Mouse (Mus musculus) kidney, embryonic 14.5 days (tissue): ENCODE data around the gene Disp2. TPM values are rescaled to one million over a fixed set of nuclear protein-coding genes. Genes with fewer than 3 reads are reported as not detected.

ENCODE experiments used
- ATAC-seq: fragments of 200-750 bp; cut with Nextera tagmentation; 2 replicates; pipeline ENCODE4 v1.8.0; 2017; ENCODE audit warnings: moderate number of reproducible peaks, mild to moderate bottlenecking, moderate TSS enrichment, moderate library complexity; ENCODE audit not compliant: low FRiP score, low TSS enrichment
- H3K27ac ChIP-seq: fragments of 300-500 bp; sonication (generic); 2 replicates; pipeline ENCODE4 v1.5.1; 2014; ENCODE audit warnings: low read depth, mild to moderate bottlenecking, low read length, moderate library complexity, mixed read lengths
- H3K27me3 ChIP-seq: fragments of 300-500 bp; sonication (generic); 2 replicates; pipeline ENCODE4 v1.6.1; 2014; ENCODE audit warnings: mild to moderate bottlenecking, low read length; ENCODE audit not compliant: control insufficient read depth, insufficient read depth
- H3K36me3 ChIP-seq: fragments of 300-500 bp; sonication (generic); 2 replicates; pipeline ENCODE4 v1.6.1; 2014; ENCODE audit warnings: low read length, mixed read lengths; ENCODE audit not compliant: control insufficient read depth, insufficient read depth
- H3K4me1 ChIP-seq: fragments of 300-500 bp; sonication (generic); 2 replicates; pipeline ENCODE4 v1.6.1; 2014; ENCODE audit warnings: low read length, mixed read lengths; ENCODE audit not compliant: control insufficient read depth, insufficient read depth
- H3K4me2 ChIP-seq: fragments of 300-500 bp; sonication (generic); replicated peaks from 2 replicates; pipeline ENCODE4 v1.6.1; 2014; ENCODE audit warnings: low read depth, mild to moderate bottlenecking, low read length
- H3K4me3 ChIP-seq: fragments of 300-500 bp; sonication (generic); 2 replicates; pipeline ENCODE4 v1.5.1; 2014; ENCODE audit warnings: mild to moderate bottlenecking, low read length
- H3K9ac ChIP-seq: fragments of 300-500 bp; sonication (generic); 2 replicates; pipeline ENCODE4 v1.6.1; 2014; ENCODE audit warnings: low read depth, mild to moderate bottlenecking, low read length, moderate library complexity
- H3K9me3 ChIP-seq: fragments of 300-500 bp; sonication (generic); 2 replicates; pipeline ENCODE4 v1.6.1; 2016; ENCODE audit warnings: low read length; ENCODE audit not compliant: control insufficient read depth
- WGBS: fragments of 180-500 bp; shearing (Covaris S2); extraction: QIAGEN DNeasy Blood & Tissue Kit; methylation state at CpG from one replicate; pipeline ENCODE4 v1.1.7; 2014; 5-methylcytosine and 5-hydroxymethylcytosine counted together
- polyA plus RNA-seq: library from polyadenylated mRNA; unstranded; fragments of >200 nt; fragmentation: Nextera tagmentation; extraction: Ambion mirVana; gene quantifications from 2 replicates; pipeline ENCODE4 v1.2.1, GENCODE M21; 2014

The Disp2 gene
- polyA plus RNA-seq, 1 experiment from 2014 or later = 0.05 TPM

DNA sequence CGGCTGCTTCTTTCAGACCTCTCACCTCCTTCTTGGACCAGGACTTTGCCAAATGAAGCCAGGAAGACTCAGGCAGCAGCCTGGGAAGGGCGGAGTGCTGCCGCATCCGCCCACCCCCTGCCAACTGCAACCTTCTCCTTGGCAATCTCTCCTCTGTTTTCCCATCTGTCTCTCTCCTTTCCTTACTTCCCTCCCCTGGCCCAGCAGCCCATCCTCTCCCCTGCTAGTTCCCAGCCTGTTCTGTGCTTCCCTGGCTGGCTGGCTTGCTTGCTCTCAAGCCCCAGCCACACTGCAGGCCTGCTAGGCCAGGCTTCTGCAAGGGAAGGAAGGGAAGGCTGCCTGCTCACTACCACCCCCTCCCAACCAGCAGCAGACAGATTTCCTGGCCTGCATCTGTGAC is 3.7 kb upstream of the Disp2 start:
- no peak for ATAC-seq
- WGBS = 56% methylated on average over 3 of the region's 4 CpGs
- Histone ChIP-seq H3K36me3 (no peaks in the 10 kb centered on the region), H3K4me3 (no peak overlapping the region), H3K4me2 (no peak overlapping the region), H3K9ac (no peak overlapping the region), H3K27ac (no peak overlapping the region), H3K27me3 (0 out of 2 replicates have a peak, but pooled peaks cover 4% of the 10 kb centered on the region), H3K9me3 (no peaks in the 10 kb centered on the region), H3K4me1 (peaks cover 6% of the 10 kb centered on the region; the same call in 1 of the 2 replicates)

DNA sequence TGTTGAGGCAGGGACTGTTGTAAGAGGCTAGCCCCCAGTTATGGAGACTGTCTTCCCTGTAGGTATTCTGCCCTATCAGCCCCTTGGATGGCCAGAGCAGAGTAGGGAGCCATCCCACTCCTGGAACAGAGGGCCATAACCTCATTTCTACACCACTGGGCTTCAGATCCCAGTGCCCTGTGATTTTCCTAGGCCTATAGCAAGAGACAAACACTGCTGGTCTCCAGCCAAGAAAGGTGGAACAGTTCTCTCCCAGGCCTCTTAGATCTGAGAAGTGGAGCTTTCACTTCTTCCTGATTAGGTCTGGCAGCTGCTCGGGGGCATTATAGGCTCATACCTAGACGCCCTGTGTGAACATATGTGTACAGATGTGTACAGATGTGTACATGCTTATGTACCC is 3.2 kb upstream of the Disp2 start:
- no peak for ATAC-seq
- WGBS = 69% methylated on average over 2 of the region's 2 CpGs
- H3K27ac ChIP-seq = no peak overlapping the region

DNA sequence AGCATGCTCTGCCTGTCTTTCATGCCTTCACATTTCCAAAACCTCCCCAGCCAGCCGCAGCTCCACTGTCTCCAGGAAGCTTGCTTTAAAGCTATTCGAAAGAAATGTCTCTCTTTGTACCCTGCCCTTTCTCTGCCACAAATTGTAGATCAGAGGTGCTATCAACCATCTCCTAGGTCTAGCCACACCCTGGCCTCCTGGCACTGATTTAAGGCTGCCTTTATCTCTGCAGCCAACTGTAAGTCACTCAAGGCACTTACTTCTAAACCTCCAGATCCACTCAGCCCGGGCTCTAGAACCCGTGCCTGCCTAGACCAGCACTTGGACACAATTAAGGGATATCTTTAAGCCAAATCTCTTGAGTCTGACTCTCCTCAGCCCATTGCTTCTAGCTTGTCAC is 1.1 kb upstream of the Disp2 start:
- WGBS = 74% methylated on average over 4 of the region's 4 CpGs
- H3K4me1 ChIP-seq = peaks cover 6% of the 10 kb centered on the region; the same call in 1 of the 2 replicates

More for the DNA sequence above, 3.2 kb upstream of the Disp2 start:
- no peaks in the 10 kb centered on the region for H3K9me3 ChIP-seq
- H3K36me3 ChIP-seq = no peaks in the 10 kb centered on the region
- H3K9ac ChIP-seq = no peak overlapping the region
- peaks cover 6% of the 10 kb centered on the region; the same call in 1 of the 2 replicates for H3K4me1 ChIP-seq
- H3K4me2 ChIP-seq = no peak overlapping the region
- no peak overlapping the region for H3K4me3 ChIP-seq
- H3K27me3 ChIP-seq = 0 out of 2 replicates have a peak, but pooled peaks cover 4% of the 10 kb centered on the region

DNA sequence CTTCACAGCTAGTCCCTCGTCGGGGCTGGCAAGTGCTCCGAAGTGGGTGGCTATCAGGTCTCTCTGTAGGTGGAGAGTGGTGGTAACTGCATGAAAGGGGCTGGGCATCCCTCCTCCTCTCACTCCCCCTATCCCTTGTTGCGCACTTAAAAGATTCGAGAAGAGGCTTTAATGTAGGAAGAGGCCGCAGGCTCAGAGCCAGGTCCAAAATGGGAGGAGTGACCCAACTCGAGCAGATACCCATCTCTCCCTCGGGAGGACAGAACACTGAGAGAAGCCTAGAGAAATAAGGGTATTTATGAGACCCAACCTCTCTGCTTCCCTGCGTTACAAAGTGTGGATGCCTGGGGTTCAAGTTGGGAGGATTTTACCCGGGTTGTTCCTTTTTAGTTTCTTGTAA is 454 bp upstream of the Disp2 start:
- ATAC-seq = 0 out of 2 replicates have a peak, but pooled peaks have one; percentile 20
- WGBS = 7% methylated on average over 10 of the region's 10 CpGs
- Histone ChIP-seq H3K4me3 (peak overlapping the region; percentile 34), H3K27me3 (0 out of 2 replicates have a peak, but pooled peaks cover 4% of the 10 kb centered on the region), H3K27ac (no peak overlapping the region), H3K9ac (0 out of 2 replicates have a peak overlapping the region, but pooled peaks have one; percentile 7), H3K36me3 (no peaks in the 10 kb centered on the region), H3K9me3 (no peaks in the 10 kb centered on the region), H3K4me2 (peak overlapping the region; percentile 69), H3K4me1 (peaks cover 6% of the 10 kb centered on the region; the same call in 1 of the 2 replicates)

More for the DNA sequence above, 1.1 kb upstream of the Disp2 start:
- H3K9ac ChIP-seq = no peak overlapping the region
- H3K27me3 ChIP-seq = 0 out of 2 replicates have a peak, but pooled peaks cover 4% of the 10 kb centered on the region
- no peak for ATAC-seq
- no peaks in the 10 kb centered on the region for H3K9me3 ChIP-seq
- H3K4me2 ChIP-seq = no peak overlapping the region
- H3K27ac ChIP-seq = no peak overlapping the region
- no peaks in the 10 kb centered on the region for H3K36me3 ChIP-seq
- H3K4me3 ChIP-seq = no peak overlapping the region

DNA sequence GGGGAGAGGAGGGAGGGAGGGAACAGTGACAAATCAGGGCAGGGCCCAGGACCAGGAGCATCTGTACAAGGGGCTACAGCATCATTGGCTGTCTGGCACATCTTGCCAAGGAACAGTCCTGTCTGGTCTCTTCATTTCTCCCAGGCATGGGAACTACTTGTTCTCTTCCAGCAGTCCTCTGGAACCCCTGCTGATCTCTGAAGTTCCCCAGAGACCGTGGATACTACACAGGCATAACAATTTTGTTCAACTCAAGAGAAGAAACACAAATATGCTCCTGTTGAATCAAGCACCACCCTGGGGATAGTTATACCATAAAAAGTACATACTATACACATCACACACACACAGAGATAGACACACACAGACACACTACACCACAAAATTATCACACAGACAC is 1.6 kb downstream of the Disp2 start:
- Histone ChIP-seq H3K27ac (no peak overlapping the region), H3K4me1 (peaks cover 6% of the 10 kb centered on the region; the same call in 1 of the 2 replicates), H3K9me3 (no peaks in the 10 kb centered on the region), H3K4me2 (no peak overlapping the region), H3K27me3 (0 out of 2 replicates have a peak, but pooled peaks cover 4% of the 10 kb centered on the region), H3K9ac (no peak overlapping the region), H3K36me3 (no peaks in the 10 kb centered on the region), H3K4me3 (no peak overlapping the region)
- no peak for ATAC-seq
- 59% methylated on average over 1 of the region's 1 CpGs for WGBS

DNA sequence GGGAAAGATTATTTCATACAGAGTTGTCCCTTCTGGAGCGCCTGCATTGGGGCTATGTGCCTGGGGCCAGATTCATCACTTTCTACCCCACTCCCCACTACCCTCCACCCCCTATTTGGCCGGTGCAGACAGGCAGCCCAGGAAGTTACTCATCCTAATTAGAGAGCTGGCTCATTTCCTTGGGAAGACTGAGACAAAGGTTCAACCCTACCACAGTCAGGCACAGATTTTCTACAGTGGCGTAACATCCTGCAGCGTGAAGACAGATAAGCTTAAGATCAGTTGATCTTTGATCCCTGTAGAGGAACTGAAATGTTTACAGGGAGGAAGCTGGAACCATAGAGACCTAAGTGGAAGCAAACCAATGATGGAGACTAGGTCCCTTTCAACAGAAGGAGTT is 2.8 kb downstream of the Disp2 start:
- no peak overlapping the region for H3K4me3 ChIP-seq
- no peaks in the 10 kb centered on the region for H3K9me3 ChIP-seq
- H3K4me1 ChIP-seq = peaks cover 6% of the 10 kb centered on the region; the same call in 1 of the 2 replicates
- WGBS = 63% methylated on average over 4 of the region's 4 CpGs
- no peak overlapping the region for H3K4me2 ChIP-seq
- no peaks in the 10 kb centered on the region for H3K36me3 ChIP-seq
- H3K27me3 ChIP-seq = 0 out of 2 replicates have a peak, but pooled peaks cover 4% of the 10 kb centered on the region
- no peak overlapping the region for H3K9ac ChIP-seq
- ATAC-seq = no peak
- no peak overlapping the region for H3K27ac ChIP-seq

DNA sequence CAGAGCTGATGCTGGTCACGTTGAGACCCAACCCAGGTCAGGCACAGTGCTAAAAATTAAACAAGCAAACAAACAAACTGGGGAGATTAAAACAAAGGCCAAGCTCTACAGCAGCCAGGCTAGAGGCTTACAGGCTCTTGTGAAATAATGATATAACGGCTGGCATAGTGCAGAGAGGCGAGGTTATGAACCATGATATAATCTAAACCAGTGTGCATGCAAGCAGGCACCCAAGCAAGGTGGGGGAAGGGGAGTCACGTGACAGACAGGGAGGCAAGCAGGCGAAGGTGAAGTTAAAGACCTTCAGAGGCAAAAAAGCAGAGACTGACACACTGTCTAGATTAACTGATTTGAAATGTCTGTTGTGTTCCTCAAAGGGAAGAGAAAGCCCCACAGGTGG is 3.6 kb downstream of the Disp2 start:
- H3K27ac ChIP-seq = no peak overlapping the region
- H3K9me3 ChIP-seq = no peaks in the 10 kb centered on the region
- 63% methylated on average over 5 of the region's 5 CpGs for WGBS
- H3K4me1 ChIP-seq = peaks cover 6% of the 10 kb centered on the region; the same call in 1 of the 2 replicates
- no peak overlapping the region for H3K9ac ChIP-seq
- H3K27me3 ChIP-seq = 0 out of 2 replicates have a peak, but pooled peaks cover 4% of the 10 kb centered on the region
- no peak overlapping the region for H3K4me3 ChIP-seq
- H3K4me2 ChIP-seq = no peak overlapping the region
- H3K36me3 ChIP-seq = no peaks in the 10 kb centered on the region
- ATAC-seq = no peak

DNA sequence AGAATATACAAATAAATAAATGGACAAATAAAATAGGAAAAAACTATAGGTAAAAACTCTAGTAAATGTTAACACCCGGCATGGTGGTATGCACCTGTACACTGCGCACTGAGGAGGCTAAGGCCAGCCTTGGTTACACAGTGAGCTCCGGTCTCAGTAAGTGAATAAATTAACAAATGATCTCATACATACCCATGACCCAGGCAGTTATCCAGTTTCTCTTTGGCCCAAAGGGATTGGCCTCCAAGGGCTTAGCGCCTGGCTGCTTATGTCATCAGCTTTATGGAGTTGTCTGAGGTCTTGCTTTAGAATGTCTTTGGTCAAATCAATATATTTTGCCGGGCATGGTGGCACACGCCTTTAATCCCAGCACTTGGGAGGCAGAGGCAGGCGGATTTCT is 4.1 kb downstream of the Disp2 start:
- H3K9me3 ChIP-seq = no peaks in the 10 kb centered on the region
- H3K4me1 ChIP-seq = peaks cover 6% of the 10 kb centered on the region; the same call in 1 of the 2 replicates
- 0 out of 2 replicates have a peak, but pooled peaks cover 4% of the 10 kb centered on the region for H3K27me3 ChIP-seq
- H3K4me2 ChIP-seq = no peak overlapping the region
- H3K36me3 ChIP-seq = no peaks in the 10 kb centered on the region
- no peak for ATAC-seq
- H3K27ac ChIP-seq = no peak overlapping the region
- 87% methylated on average over 7 of the region's 7 CpGs for WGBS
- H3K9ac ChIP-seq = no peak overlapping the region
- no peak overlapping the region for H3K4me3 ChIP-seq

DNA sequence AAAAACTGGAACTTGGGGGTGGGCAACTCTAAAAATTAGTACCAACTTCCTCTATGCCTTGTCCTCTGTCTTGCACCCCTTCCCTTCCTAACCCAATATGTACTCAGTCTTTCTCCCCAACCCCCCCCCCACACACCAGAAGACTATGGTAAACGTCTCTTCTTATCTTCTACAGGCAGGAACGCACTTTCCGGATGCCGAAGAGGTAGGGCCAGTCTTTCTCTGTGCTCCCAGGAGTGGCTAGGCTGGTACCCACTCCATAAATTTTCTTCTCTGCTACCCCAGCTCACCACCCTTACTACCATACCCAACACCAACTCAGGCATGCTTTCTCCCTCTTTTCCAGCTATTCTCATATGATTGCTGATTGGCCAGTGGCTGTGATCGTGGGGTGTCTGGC is 7.0 kb downstream of the Disp2 start:
- ATAC-seq = no peak
- H3K4me3 ChIP-seq = no peak overlapping the region
- H3K36me3 ChIP-seq = no peaks in the 10 kb centered on the region
- H3K4me2 ChIP-seq = no peak overlapping the region
- H3K27ac ChIP-seq = no peak overlapping the region
- no peak overlapping the region for H3K9ac ChIP-seq
- H3K4me1 ChIP-seq = 0 out of 2 replicates have a peak, but pooled peaks cover 4% of the 10 kb centered on the region
- 0 out of 2 replicates have a peak, but pooled peaks cover 4% of the 10 kb centered on the region for H3K27me3 ChIP-seq
- no peaks in the 10 kb centered on the region for H3K9me3 ChIP-seq
- WGBS = 79% methylated on average over 5 of the region's 5 CpGs
